Mouse (Mus musculus) G1E (cell line): ENCODE results near the gene Ap3b1. TPM values are rescaled to one million over a fixed set of nuclear protein-coding genes. Genes with fewer than 3 reads are reported as not detected.

Experiments
- ATAC-seq: 2 replicates; pipeline ENCODE4 v1.8.0; 2016; ENCODE audit warnings: mild to moderate bottlenecking; ENCODE audit not compliant: insufficient number of reproducible peaks, poor library complexity, low FRiP score, severe bottlenecking; ENCODE audit errors: extremely low read depth
- DNase-seq: peaks from one replicate; pipeline ENCODE4 v3.0.0; 2012; ENCODE audit warnings: low spot score
- H3K27me3 ChIP-seq: 2 replicates; pipeline ENCODE4 v1.6.1; 2012; ENCODE audit warnings: mild to moderate bottlenecking, low read length, inconsistent platforms; ENCODE audit not compliant: insufficient read depth
- H3K36me3 ChIP-seq: replicated peaks from 2 replicates; pipeline ENCODE3; 2012; ENCODE audit warnings: mild to moderate bottlenecking, inconsistent platforms
- H3K4me1 ChIP-seq: 2 replicates; pipeline ENCODE4 v1.6.1; 2012; ENCODE audit warnings: low read depth, low read length, inconsistent platforms, mixed read lengths; ENCODE audit not compliant: insufficient read depth
- H3K4me3 ChIP-seq: 2 replicates; pipeline ENCODE4 v1.5.1; 2012; ENCODE audit warnings: low read depth, mild to moderate bottlenecking, inconsistent platforms, low read length, moderate library complexity, mixed read lengths
- H3K9me3 ChIP-seq: replicated peaks from 2 replicates; pipeline ENCODE4 v1.6.1; 2012; ENCODE audit warnings: inconsistent platforms
- CTCF ChIP-seq: IDR thresholded peaks from 2 replicates; pipeline ENCODE4 v1.5.1; 2012; ENCODE audit warnings: low read depth, low read length, inconsistent platforms, mixed read lengths
- GATA1 ChIP-seq: IDR thresholded peaks from 2 replicates; pipeline ENCODE4 v1.6.1; 2012; ENCODE audit warnings: borderline replicate concordance, low read length, inconsistent platforms, mixed read lengths
- GATA2 ChIP-seq: IDR thresholded peaks from 2 replicates; pipeline ENCODE4 v1.6.1; 2012; ENCODE audit warnings: low read depth, low read length, inconsistent platforms, borderline replicate concordance
- POLR2AphosphoS5 ChIP-seq: IDR thresholded peaks from 2 replicates; pipeline ENCODE4 v1.6.1; 2012; ENCODE audit warnings: low read depth, low read length, inconsistent platforms; ENCODE audit not compliant: insufficient replicate concordance
- TAL1 ChIP-seq: conservative IDR thresholded peaks from 2 replicates; pipeline ENCODE4 v1.6.1; 2012; ENCODE audit warnings: low read depth, low read length, inconsistent platforms, mixed read lengths
- polyA plus RNA-seq: library from polyadenylated mRNA; stranded (reverse); fragments of >175 nt; gene quantifications from 2 replicates; pipeline ENCODE4 v1.2.3, GENCODE M21; 2012
- total RNA-seq, 2 experiments: library from RNA; stranded (forward) in 1 of 2; stranded (reverse) in 1 of 2; fragments of 200-1000 nt in 1 of 2; fragments of >200 nt in 1 of 2; fragmentation: Nextera tagmentation in 1 of 2; gene quantifications; 2 replicates each; pipeline ENCODE4 v1.2.3; 2014 to 2017

Ap3b1 gene
- total and polyA plus RNA-seq, 3 experiments: 32.3 to 134 (median 126) TPM

DNA sequence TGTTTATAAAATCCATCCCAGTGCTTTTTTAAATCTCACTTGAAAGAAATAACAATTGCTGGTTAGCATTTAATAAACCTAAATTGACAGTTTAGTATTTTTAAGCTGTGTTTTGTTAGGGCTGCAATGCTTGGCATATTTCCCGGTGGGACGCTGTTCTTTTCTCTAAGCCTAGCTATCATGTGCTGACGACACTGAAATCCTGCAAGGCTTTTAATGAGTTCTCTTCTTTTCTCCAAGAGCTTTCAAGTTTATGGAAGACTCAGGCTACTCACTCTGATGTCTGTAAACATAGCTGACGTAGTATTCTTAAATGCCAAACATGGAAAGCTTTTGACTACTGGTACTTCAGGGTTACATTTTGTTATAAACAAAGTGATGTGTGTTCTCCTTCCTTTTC, 191.3 kb downstream of the Ap3b1 start:
- no peak for DNase-seq
- no peak for TF ChIP-seq CTCF
- no peak for TF ChIP-seq GATA1
- H3K4me1 ChIP-seq: peaks cover 2% of the 10 kb centered on the region; the same call in 1 of the 2 replicates
- no peak for ATAC-seq
- no peaks in the 10 kb centered on the region for H3K27me3 ChIP-seq
- H3K36me3 ChIP-seq: peaks cover 39% of the 10 kb centered on the region
- H3K4me3 ChIP-seq: no peak overlapping the region
- H3K9me3 ChIP-seq: no peaks in the 10 kb centered on the region

DNA sequence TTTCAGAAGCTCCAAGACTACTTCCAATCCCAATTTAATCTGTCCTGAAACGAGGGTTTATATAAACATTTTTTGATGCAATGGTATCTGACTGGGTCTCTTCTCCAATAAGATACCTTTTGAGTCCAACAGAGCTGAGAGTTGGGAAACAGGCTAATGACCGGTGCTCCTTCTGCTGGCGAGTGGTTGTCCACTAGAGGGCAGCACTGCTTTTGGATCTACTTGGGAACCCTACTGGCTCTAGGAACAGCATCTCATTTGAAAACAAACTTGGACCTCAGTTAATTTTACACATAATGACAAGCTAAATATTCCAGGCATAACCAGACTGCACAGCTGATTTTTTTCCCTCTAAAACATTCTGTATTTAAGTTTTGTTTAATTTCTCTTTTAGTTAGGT, 201.3 kb downstream of the Ap3b1 start:
- Histone ChIP-seq H3K9me3 (no peaks in the 10 kb centered on the region), H3K4me1 (peaks cover 34% of the 10 kb centered on the region), H3K36me3 (peaks cover 35% of the 10 kb centered on the region), H3K4me3 (no peak overlapping the region), H3K27me3 (no peaks in the 10 kb centered on the region)
- TF ChIP-seq POLR2AphosphoS5: no peak
- peak; percentile 71 for TF ChIP-seq CTCF
- ATAC-seq (no peak), DNase-seq (peak; percentile 25)

DNA sequence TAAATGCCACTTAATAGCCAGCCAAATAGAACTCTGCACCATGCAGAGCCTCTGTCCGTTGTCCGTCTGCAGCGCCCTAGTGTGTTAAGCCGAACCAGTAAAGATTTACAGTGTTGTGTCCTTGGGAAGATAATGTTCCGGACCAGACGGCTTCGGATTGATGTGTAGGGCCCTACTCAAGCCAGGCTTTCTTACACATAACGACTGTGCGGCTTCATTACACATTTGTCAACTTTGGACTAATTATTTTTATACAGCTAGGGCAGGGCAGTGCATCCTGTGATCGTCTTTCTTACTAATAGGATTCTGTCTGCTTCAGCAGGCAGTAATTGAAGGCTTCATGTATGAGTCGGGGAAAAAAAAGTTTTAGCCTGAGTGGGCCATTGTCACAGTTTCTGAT, 202.1 kb downstream of the Ap3b1 start:
- TF ChIP-seq GATA1 (no peak), GATA2 (no peak), CTCF (no peak), POLR2AphosphoS5 (no peak), TAL1 (no peak)
- Histone ChIP-seq H3K4me1 (peaks cover 34% of the 10 kb centered on the region), H3K27me3 (no peaks in the 10 kb centered on the region), H3K36me3 (peaks cover 43% of the 10 kb centered on the region), H3K4me3 (no peak overlapping the region), H3K9me3 (no peaks in the 10 kb centered on the region)
- DNase-seq (no peak), ATAC-seq (no peak)

DNA sequence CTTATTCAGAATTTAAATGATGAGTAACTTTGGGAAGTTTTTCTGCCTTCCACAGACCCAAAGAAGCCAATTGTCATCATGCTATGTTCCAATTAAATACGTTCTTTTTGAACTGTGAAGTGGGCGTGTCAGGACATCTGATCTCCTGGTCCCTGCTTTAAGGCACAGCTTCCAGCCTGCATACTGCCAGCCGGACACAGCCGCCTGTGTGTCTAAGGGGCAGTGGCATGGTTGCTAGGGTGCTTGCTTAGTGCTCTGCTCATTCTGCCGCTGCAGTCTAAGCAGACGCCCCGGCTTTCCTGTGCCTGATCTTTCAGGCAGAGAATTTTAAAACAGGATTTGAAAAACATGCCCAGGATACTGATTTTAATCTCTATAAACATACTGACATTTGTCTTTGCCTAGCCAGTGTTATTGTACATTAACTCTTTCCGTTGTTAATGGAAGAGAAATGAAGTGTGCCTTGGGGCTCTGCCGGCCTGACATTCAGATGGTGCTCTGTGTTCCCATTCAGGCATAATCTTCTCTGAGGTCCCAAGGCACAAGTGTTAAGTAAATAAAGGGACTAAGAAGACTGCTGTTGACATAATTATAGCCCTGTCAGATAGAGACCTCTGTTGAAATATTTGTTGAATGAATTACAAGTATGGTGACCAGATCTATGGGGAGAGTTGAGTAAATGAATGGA, 204.0 kb downstream of the Ap3b1 start:
- ATAC-seq: no peak
- Histone ChIP-seq H3K9me3 (no peaks in the 10 kb centered on the region), H3K4me1 (peaks cover 43% of the 10 kb centered on the region), H3K36me3 (peaks cover 60% of the 10 kb centered on the region), H3K4me3 (peak overlapping the region; percentile 23; the same call in 1 of the 2 replicates), H3K27me3 (no peaks in the 10 kb centered on the region)
- DNase-seq: no peak
- TF ChIP-seq POLR2AphosphoS5: no peak
- no peak for TF ChIP-seq GATA1
- no peak for TF ChIP-seq TAL1
- no peak for TF ChIP-seq CTCF
- no peak for TF ChIP-seq GATA2

DNA sequence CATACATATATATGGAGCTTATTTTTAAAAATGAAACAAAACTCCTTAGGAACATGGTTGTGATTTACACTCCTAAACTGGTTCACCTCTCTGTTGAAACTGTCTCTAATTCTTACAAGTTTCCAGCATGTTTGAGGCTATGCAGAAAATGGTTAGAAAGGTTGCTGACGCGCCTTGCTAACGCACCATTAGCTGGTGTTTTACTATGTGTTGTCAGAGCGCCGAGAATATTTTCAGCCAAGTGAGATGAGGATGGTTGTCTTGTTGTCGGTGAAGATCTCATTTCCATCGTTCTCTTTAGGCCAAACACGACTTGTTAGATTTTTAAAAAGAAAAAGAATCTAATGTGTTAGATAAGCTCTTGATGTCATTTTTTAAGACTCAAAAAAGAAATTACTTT, 205.1 kb downstream of the Ap3b1 start:
- H3K4me3 ChIP-seq: no peak overlapping the region
- no peaks in the 10 kb centered on the region for H3K9me3 ChIP-seq
- DNase-seq (no peak), ATAC-seq (no peak)
- H3K36me3 ChIP-seq: peaks cover 63% of the 10 kb centered on the region
- no peak for TF ChIP-seq TAL1
- TF ChIP-seq POLR2AphosphoS5: no peak
- no peak for TF ChIP-seq GATA2
- peaks cover 45% of the 10 kb centered on the region for H3K4me1 ChIP-seq
- H3K27me3 ChIP-seq: no peaks in the 10 kb centered on the region

DNA sequence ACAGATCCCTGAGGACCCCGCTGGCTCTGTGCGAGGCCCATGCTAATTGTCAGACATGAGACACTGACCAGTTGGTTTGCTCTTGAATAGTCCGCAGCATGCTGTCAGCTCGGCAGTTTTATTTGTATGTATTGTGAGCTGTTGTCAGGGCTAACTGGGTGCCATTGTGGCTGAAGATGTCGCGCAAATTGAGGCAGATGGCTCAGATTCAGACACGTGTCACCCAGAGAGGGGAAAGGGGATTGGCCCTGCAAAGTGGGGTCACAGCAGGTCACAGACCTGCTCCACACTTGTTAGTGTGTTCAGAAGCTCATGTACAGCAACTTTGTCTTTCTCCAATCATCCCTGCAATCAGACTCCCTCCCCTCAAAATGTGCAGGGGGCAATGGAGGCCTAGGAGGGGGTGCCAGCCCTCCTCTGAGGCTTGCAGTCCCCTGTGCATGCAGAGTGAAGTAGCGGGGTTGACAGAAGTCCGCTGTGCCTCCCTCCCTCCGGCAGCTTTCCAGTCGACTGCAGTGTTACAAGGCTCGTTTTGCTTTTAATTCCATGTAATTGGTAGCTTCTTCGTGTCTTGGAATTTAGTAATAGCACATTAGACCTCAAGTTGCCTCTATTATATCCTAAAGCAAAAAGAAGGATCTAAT, 205.7 kb downstream of the Ap3b1 start:
- Histone ChIP-seq H3K27me3 (no peaks in the 10 kb centered on the region), H3K36me3 (peaks cover 66% of the 10 kb centered on the region), H3K4me1 (peaks cover 43% of the 10 kb centered on the region), H3K9me3 (no peaks in the 10 kb centered on the region), H3K4me3 (no peak overlapping the region)
- DNase-seq (no peak), ATAC-seq (no peak)
- TF ChIP-seq CTCF: no peak

DNA sequence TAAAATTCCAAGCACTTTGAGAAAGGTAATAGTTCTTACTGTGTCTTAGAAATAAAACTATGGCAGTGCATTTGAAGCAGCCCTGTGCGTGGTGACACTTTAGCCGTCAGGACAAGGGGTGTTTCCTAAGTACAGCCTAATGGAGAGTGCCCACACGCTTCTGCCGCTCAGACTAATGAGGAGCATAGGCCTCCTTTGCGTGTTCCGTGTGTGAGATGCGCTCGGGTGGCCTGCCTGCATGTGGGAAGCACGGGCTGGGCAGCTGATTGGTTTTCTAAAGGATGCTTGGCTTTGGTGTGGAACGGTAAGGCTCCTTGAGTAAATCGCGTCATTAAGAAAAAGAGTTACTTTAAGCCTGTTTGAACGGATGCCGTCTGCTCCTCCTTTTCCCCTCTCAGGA, 206.4 kb downstream of the Ap3b1 start:
- Histone ChIP-seq H3K4me1 (peaks cover 41% of the 10 kb centered on the region), H3K4me3 (no peak overlapping the region), H3K9me3 (no peaks in the 10 kb centered on the region), H3K36me3 (peaks cover 71% of the 10 kb centered on the region), H3K27me3 (no peaks in the 10 kb centered on the region)
- ATAC-seq: no peak
- TF ChIP-seq GATA1 (no peak), GATA2 (no peak), POLR2AphosphoS5 (no peak), TAL1 (no peak), CTCF (no peak)
- no peak for DNase-seq
